Mouse (Mus musculus) ES-E14 (cell line): ENCODE data around the gene Gm5431. TPM values are rescaled to one million over a fixed set of nuclear protein-coding genes. Genes with fewer than 3 reads are reported as not detected.
"Not testable (repeated sequence)": the region's sequence is repeated elsewhere in the genome, so short reads cannot be mapped to it uniquely, and the experiment has no call there.

Experiments used
- DNase-seq: peaks from one replicate; pipeline ENCODE4 v3.0.0-alpha.2; 2013; ENCODE audit warnings: low read depth, low spot score
- H3K27ac ChIP-seq: 2 replicates; pipeline ENCODE4 v1.5.1; 2012; ENCODE audit warnings: low read depth, mild to moderate bottlenecking, low read length, moderate library complexity, mixed read lengths; ENCODE audit not compliant: poor library complexity, insufficient read depth, severe bottlenecking
- H3K36me3 ChIP-seq: 2 replicates; pipeline ENCODE4 v1.6.1; 2012; ENCODE audit warnings: mild to moderate bottlenecking, low read length, moderate library complexity, mixed read lengths; ENCODE audit not compliant: control insufficient read depth, poor library complexity, insufficient read depth, severe bottlenecking
- H3K4me1 ChIP-seq, 2 experiments: fragments of 150-350 bp in 1 of 2; sonication (generic) in 1 of 2; 2 replicates each; pipeline ENCODE4 v1.6.1; 2012; ENCODE audit warnings: low read length in 2 of 2, mild to moderate bottlenecking in 1 of 2, mixed read lengths in 1 of 2; ENCODE audit not compliant: control insufficient read depth in 2 of 2, insufficient read depth in 2 of 2, poor library complexity in 1 of 2
- H3K4me3 ChIP-seq, 2 experiments: fragments of 150-350 bp in 1 of 2; sonication (generic) in 1 of 2; 2 replicates each; pipeline ENCODE4 v1.5.1; 2012; ENCODE audit warnings: low read length in 2 of 2, low read depth in 1 of 2, mild to moderate bottlenecking in 1 of 2, mixed read lengths in 1 of 2; ENCODE audit not compliant: insufficient read depth in 1 of 2, poor library complexity in 1 of 2, severe bottlenecking in 1 of 2
- H3K9ac ChIP-seq: 2 replicates; pipeline ENCODE4 v1.6.1; 2012; ENCODE audit warnings: low read depth, mild to moderate bottlenecking, low read length, mixed read lengths; ENCODE audit not compliant: poor library complexity, insufficient read depth, severe bottlenecking
- H3K9me3 ChIP-seq: fragments of 150-350 bp; sonication (generic); 2 replicates; pipeline ENCODE4 v1.6.1; 2012; ENCODE audit warnings: low read depth, mild to moderate bottlenecking, low read length; ENCODE audit not compliant: control insufficient read depth, insufficient read depth
- CHD2 ChIP-seq: IDR thresholded peaks from 2 replicates; pipeline ENCODE4 v1.6.1; 2014; ENCODE audit warnings: mild to moderate bottlenecking, low read depth, low read length, inconsistent platforms
- HCFC1 ChIP-seq: IDR thresholded peaks from 2 replicates; pipeline ENCODE4 v1.6.1; 2012; ENCODE audit warnings: low read length, inconsistent platforms, borderline replicate concordance; ENCODE audit not compliant: insufficient read depth
- MAFK ChIP-seq: IDR thresholded peaks from 2 replicates; pipeline ENCODE4 v1.6.1; 2014; ENCODE audit warnings: mild to moderate bottlenecking, low read depth, low read length, inconsistent platforms; ENCODE audit not compliant: insufficient read depth
- ZC3H11A ChIP-seq: IDR thresholded peaks from 2 replicates; pipeline ENCODE4 v1.6.1; 2012; ENCODE audit warnings: low read depth, mild to moderate bottlenecking, inconsistent platforms, low read length, borderline replicate concordance
- ZNF384 ChIP-seq: IDR thresholded peaks from 2 replicates; pipeline ENCODE4 v1.6.1; 2012; ENCODE audit warnings: low read depth, low read length, inconsistent platforms
- in situ Hi-C, 2 experiments: fragments of 600-800 bp; cut with MboI; formaldehyde crosslinking; loops; one replicate each; pipeline ENCODE4 v1.15.1; 2025; ENCODE audit warnings: low sequenced_read_pairs in 2 of 2, inconsistent platforms in 1 of 2; ENCODE audit not compliant: unreplicated experiment in 2 of 2
- total RNA-seq: library from RNA; depleted of rRNA; stranded (reverse); fragments of 300-350 nt; gene quantifications from 2 replicates; pipeline ENCODE4 v1.2.3, GENCODE M21; 2012

The Gm5431 gene
- total RNA-seq, 1 experiment, result not detected

DNA sequence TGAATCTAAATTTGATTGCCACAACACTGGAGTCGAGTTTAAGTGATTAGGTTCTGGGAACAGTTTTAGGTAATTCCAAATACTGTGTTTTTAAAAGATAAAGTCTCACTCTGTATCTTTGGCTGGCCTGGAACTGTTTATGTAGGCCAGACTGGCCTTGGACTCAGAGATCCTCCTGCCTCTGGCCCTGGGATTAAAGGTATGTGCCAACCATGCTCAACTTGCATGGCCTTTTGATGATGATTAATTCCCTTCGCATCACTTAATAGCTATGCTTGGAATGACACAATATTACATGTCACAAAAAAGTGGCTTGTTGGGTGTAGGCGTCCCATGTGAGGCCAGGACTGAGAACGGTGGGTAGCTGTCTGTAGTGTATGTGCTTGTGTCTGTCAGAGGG, 49.8 kb downstream of the Gm5431 start:
- Histone ChIP-seq H3K27ac (no peak overlapping the region), H3K9me3 (no peaks in the 10 kb centered on the region), H3K4me1 (peaks cover 0 to 8% of the 10 kb centered on the region in 2 experiments; a peak in 1 of 4 replicates), H3K9ac (no peak overlapping the region), H3K4me3 (no peak overlapping the region), H3K36me3 (no peaks in the 10 kb centered on the region)
- no peak for DNase-seq
- in situ Hi-C loops, result loop anchor here (5.0 to 25.0 kb wide), 2 partner anchors 65 to 410 kb away; no protein-coding TSS in a partner anchor
- TF ChIP-seq MAFK (no peak), ZNF384 (no peak)

DNA sequence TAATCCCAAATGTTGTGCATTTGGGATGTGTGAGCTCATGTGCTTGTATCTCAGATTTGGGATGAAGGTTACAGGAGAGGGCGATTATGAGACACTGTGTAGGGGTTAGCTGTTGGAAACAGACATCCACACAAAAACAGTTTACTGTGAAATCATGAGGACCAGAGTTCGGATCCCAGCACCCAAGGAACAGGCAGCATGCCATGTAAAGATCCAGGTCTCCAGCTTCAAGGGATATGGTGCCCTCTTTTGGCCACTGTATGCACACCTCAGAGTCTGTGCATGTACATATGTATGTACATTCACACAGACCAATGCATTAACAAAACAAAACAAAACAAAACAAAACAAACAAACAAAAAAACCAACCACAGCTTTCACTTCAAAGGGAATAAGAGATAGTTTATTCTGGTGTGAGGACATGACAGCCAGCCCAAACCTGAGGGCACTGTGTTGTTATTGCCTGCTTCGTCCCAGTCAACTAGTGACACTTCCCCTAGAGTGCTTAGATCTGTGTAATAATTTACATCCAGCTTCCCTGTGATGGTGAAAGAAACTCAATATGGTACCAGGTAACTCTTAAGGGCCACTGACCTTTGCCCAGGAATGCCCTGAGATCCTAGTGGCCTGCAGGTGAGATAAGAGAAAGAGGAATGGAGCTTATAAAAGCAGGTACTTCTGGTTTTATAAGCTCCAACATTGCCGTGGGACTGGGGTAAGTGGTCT, 50.6 kb downstream of the Gm5431 start:
- Histone ChIP-seq H3K9ac (no peak overlapping the region), H3K4me1 (peaks cover 0 to 8% of the 10 kb centered on the region in 2 experiments; a peak in 1 of 4 replicates), H3K4me3 (no peak overlapping the region), H3K9me3 (no peaks in the 10 kb centered on the region), H3K27ac (no peak overlapping the region), H3K36me3 (no peaks in the 10 kb centered on the region)
- no peak for DNase-seq
- in situ Hi-C loops, result loop anchor here (5.0 to 25.0 kb wide), 2 partner anchors 64 to 411 kb away; no protein-coding TSS in a partner anchor
- TF ChIP-seq ZC3H11A (peak; percentile 33; the same call in 1 of the 2 replicates), HCFC1 (no peak)

GRCm38 (mm10) chr11:48850240-48850639, 51.8 kb downstream of the Gm5431 start:
- Histone ChIP-seq H3K27ac (no peak overlapping the region), H3K4me3 (no peak overlapping the region), H3K9ac (no peak overlapping the region), H3K36me3 (no peaks in the 10 kb centered on the region), H3K9me3 (no peaks in the 10 kb centered on the region), H3K4me1 (peaks cover 0 to 10% of the 10 kb centered on the region in 2 experiments; a peak in 1 of 4 replicates)
- TF ChIP-seq MAFK, result no peak
- TF ChIP-seq HCFC1, result no peak
- TF ChIP-seq ZNF384, result no peak
- TF ChIP-seq CHD2, result no peak
- TF ChIP-seq ZC3H11A, result no peak
- in situ Hi-C loops, result loop anchor here (5.0 to 25.0 kb wide), 2 partner anchors 63 to 412 kb away; no protein-coding TSS in a partner anchor
- no peak for DNase-seq

DNA sequence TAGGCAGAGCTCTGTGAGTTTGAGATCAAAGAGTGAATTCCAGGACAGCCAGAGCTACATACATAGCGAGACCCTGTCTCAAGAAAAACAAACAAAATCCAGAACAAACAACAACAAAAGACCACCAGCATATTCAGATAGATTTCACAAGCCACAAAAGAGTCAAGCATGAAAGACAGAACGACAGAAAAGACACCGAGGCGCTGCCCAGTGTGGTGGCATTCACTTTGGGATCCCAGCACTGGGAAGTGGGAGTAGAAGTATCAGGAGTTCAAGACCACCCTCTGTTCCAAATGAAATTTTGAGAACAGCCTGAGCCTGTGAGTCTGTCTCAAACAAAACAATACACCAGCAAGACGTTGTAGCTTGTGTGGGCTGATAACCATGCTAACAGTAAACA, 55.1 kb downstream of the Gm5431 start:
- H3K9ac ChIP-seq, result no peak overlapping the region
- H3K27ac ChIP-seq, result no peak overlapping the region
- DNase-seq, result no peak
- TF ChIP-seq ZC3H11A (no peak), HCFC1 (no peak), MAFK (no peak), ZNF384 (no peak), CHD2 (no peak)
- H3K36me3 ChIP-seq, result no peaks in the 10 kb centered on the region
- in situ Hi-C loops, result no loop called here
- peaks cover 0 to 8% of the 10 kb centered on the region in 2 experiments; a peak in 1 of 4 replicates for H3K4me1 ChIP-seq
- no peak overlapping the region for H3K4me3 ChIP-seq
- H3K9me3 ChIP-seq, result no peaks in the 10 kb centered on the region

DNA sequence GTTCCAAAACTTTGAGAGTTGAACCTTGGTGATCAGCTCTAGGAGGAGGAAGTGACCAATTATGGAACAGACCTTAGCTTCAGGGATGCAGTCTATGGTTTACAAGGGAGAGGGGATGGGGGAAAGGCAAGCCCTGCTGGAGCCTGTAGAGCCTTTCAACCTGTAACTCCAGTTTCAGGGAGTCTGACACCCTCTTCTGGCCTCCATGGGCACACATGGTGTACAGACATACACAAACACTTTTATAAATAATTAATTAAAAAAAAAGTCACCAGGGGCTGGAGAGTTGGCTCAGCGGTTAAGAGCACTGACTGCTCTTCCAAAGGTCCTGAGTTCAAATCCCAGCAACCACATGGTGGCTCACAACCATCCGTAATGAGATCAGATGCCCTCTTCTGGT, 55.7 kb downstream of the Gm5431 start:
- DNase-seq, H3K9me3 ChIP-seq, H3K27ac ChIP-seq, H3K9ac ChIP-seq, H3K4me3 ChIP-seq, in situ Hi-C loops, H3K4me1 ChIP-seq, H3K36me3 ChIP-seq: not testable (repeated sequence)
